Mouse (Mus musculus) olfactory bulb, adult 2 months (tissue): ENCODE measurements around the gene Rpl12.

Experiments used
- CTCF ChIP-seq: fragments of 200-500 bp; IDR thresholded peaks from 2 replicates; pipeline ENCODE4 v1.5.1; 2012; ENCODE audit warnings: low read depth, mild to moderate bottlenecking, low read length, moderate library complexity; ENCODE audit not compliant: insufficient read depth
- POLR2A ChIP-seq: fragments of 200-500 bp; IDR thresholded peaks from 2 replicates; pipeline ENCODE4 v1.6.1; 2012; ENCODE audit warnings: mild to moderate bottlenecking, low read depth, low read length, moderate library complexity; ENCODE audit not compliant: insufficient read depth

DNA sequence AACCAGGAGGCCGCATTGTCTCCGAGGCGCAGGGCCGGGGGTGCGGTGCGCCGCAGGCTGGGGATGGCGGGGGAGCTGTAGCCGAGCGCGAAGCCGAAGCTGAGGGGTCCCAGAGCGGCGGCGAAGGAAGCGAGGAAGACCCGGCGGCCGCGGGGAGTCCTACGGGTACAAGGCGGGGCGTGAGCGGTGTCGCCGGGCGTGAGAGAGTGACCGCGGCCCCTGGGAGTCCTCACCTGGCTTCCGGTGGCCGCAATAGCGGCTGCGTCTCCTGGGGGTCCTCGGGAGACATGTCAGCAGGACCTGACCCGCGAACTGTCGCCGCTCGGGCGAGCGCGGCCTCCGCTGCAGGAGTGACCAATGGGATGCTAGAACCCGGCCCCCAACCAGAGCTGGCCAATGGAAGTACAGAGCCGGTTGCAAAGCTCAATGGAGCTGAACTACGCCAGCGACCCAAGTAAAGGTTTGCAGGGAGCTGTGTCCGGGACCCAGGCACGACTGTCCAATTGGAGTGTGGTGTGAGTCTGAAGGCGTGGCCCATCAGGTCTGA lies 20.4 kb downstream of the Rpl12 start, which contains the start of gene Slc2a8:
- no peak for TF ChIP-seq CTCF
- peak; percentile 88 for TF ChIP-seq POLR2A
